Comparison of ENCODE assay signal across 8 mouse cellular contexts in genomic region chr4:117836204-117836767, GRCm38 (mm10). TPM values are rescaled to one million over a fixed set of nuclear protein-coding genes. Genes with fewer than 3 reads are reported as not detected.
DNase-seq lines count a peak whose midpoint lies in the region; ATAC-seq and TF ChIP-seq lines count a peak whose summit lies in the region.

No protein-coding gene starts in this region.

- peaks cover 62% of the 10 kb centered on the region for H3K4me1 ChIP-seq in G1E (ENCODE audit: insufficient read depth, low read depth, low read length)
- peaks cover 12% of the 10 kb centered on the region for H3K4me1 ChIP-seq in forebrain, embryonic 15.5 days
- peaks cover 15% of the 10 kb centered on the region for H3K4me1 ChIP-seq in lung, adult 2 months (ENCODE audit: control insufficient read depth, insufficient read depth, low read length)
- H3K4me1 ChIP-seq in neural tube, embryonic 15.5 days: peaks cover 21% of the 10 kb centered on the region

- peak; percentile 48 for ATAC-seq in G1E (ENCODE audit: extremely low read depth, insufficient number of reproducible peaks, low FRiP score, poor library complexity, severe bottlenecking)
- peak; percentile 93 for ATAC-seq in forebrain, embryonic 15.5 days (replicated peaks)
- peak; percentile 91 for ATAC-seq in neural tube, embryonic 15.5 days (ENCODE audit: low FRiP score)

- WGBS in forebrain, embryonic 15.5 days: 0% methylated on average over 48 of the region's 48 CpGs
- under 1% methylated on average over 43 of the region's 48 CpGs for WGBS in lung, adult 2 months
- under 1% methylated on average over 48 of the region's 48 CpGs for WGBS in neural tube, embryonic 15.5 days

- 0 out of 2 replicates have a peak, but pooled peaks have one; percentile 6 for TF ChIP-seq POLR2A in lung, adult 2 months (IDR thresholded peaks at IDR 0.05; ENCODE audit: borderline replicate concordance, extremely low read depth, low read depth, low read length)

- H3K27me3 ChIP-seq in G1E (ENCODE audit: insufficient read depth, low read length): peaks cover 25% of the 10 kb centered on the region
- H3K27me3 ChIP-seq in forebrain, embryonic 15.5 days: no peaks in the 10 kb centered on the region
- H3K27me3 ChIP-seq in neural tube, embryonic 15.5 days (replicated peaks): 0 out of 2 replicates have a peak, but pooled peaks cover 7% of the 10 kb centered on the region

- peak; percentile 88 for DNase-seq in G1E (ENCODE audit: low spot score)
- peak; percentile 89 for DNase-seq in cerebellum, adult 11-12 months
- peak; percentile 77 for DNase-seq in heart, postnatal 25 days (ENCODE audit: low spot score)
- DNase-seq in layer of hippocampus, adult 2 months (ENCODE audit: low spot score in 2 of 2): peak; percentile 83 to 84
- DNase-seq in lung, adult 2 months: peak; percentile 92
- peak; percentile 96 for DNase-seq in testis, postnatal 10 days (ENCODE audit: low spot score)

- peak overlapping the region; percentile 82 for H3K27ac ChIP-seq in forebrain, embryonic 15.5 days (replicated peaks)
- peak overlapping the region; percentile 95 for H3K27ac ChIP-seq in layer of hippocampus, adult 2 months
- peak overlapping the region; percentile 95 for H3K27ac ChIP-seq in neural tube, embryonic 15.5 days (replicated peaks)

- H3K9ac ChIP-seq in forebrain, embryonic 15.5 days (replicated peaks): peak overlapping the region; percentile 78
- H3K9ac ChIP-seq in neural tube, embryonic 15.5 days (replicated peaks): peak overlapping the region; percentile 87

- no peaks in the 10 kb centered on the region for H3K36me3 ChIP-seq in G1E (replicated peaks)
- H3K36me3 ChIP-seq in forebrain, embryonic 15.5 days: no peaks in the 10 kb centered on the region
- no peaks in the 10 kb centered on the region for H3K36me3 ChIP-seq in neural tube, embryonic 15.5 days

- TF ChIP-seq CTCF in G1E (IDR thresholded peaks at IDR 0.05; ENCODE audit: low read depth, low read length): no peak
- TF ChIP-seq CTCF in layer of hippocampus, adult 2 months (conservative IDR thresholded peaks at IDR 0.05): no peak
- TF ChIP-seq CTCF in lung, adult 2 months (IDR thresholded peaks at IDR 0.05; ENCODE audit: insufficient read depth, low read length): no peak

- intact Hi-C loops in heart, postnatal 25 days (cut with DNase I): no loop called here

- no peaks in the 10 kb centered on the region for H3K9me3 ChIP-seq in G1E (replicated peaks)
- H3K9me3 ChIP-seq in forebrain, embryonic 15.5 days: no peaks in the 10 kb centered on the region
- H3K9me3 ChIP-seq in neural tube, embryonic 15.5 days (replicated peaks): no peaks in the 10 kb centered on the region

- H3K4me2 ChIP-seq in forebrain, embryonic 15.5 days (replicated peaks): peak overlapping the region; percentile 99
- peak overlapping the region; percentile 87 for H3K4me2 ChIP-seq in neural tube, embryonic 15.5 days

- H3K4me3 ChIP-seq in G1E (ENCODE audit: low read depth, low read length): peak overlapping the region; percentile 74
- peak overlapping the region; percentile 66 for H3K4me3 ChIP-seq in forebrain, embryonic 15.5 days
- H3K4me3 ChIP-seq in layer of hippocampus, adult 2 months: peak overlapping the region; percentile 77
- H3K4me3 ChIP-seq in lung, adult 2 months (replicated peaks; ENCODE audit: extremely low read depth, low read depth, low read length): peak overlapping the region; percentile 81
- H3K4me3 ChIP-seq in neural tube, embryonic 15.5 days (replicated peaks): peak overlapping the region; percentile 87

RNA-seq across cellular contexts. Expression of gene Slc6a9, which starts 2.0 kb away (rescaled TPM):
- total RNA-seq in G1E (2014; fragmentation: Nextera tagmentation) (3.3 and 34.8 TPM in 2 replicates), G1E (2017) (0.70 and 1.3 TPM in 2 replicates)
- polyA plus RNA-seq in G1E (2012): 4.4 and 4.6 TPM in 2 replicates
- 9.0 and 11.3 TPM in 2 replicates for polyA plus RNA-seq in forebrain, embryonic 15.5 days (2015; fragmentation: Nextera tagmentation; extraction: Ambion mirVana)
- total RNA-seq in heart, postnatal 25 days (2021): 1 to 10 TPM; 2.6 to 2.7 TPM
- total RNA-seq in layer of hippocampus, adult 2 months (2021): 10 to 100 TPM; 32.2 to 33.2 TPM
- polyA plus RNA-seq in lung, adult 2 months (2012; rRNA removed): 77.6 and 84.6 TPM in 2 replicates
- polyA plus RNA-seq in neural tube, embryonic 15.5 days (2015; fragmentation: Nextera tagmentation; extraction: Ambion mirVana): 51.5 and 52.5 TPM in 2 replicates

RNA-seq across cellular contexts. Expression of gene Ccdc24, which starts 36.1 kb away (rescaled TPM):
- total RNA-seq in G1E (2014; fragmentation: Nextera tagmentation) (not detected in 2 replicates), G1E (2017) (0.52 TPM in 1 of 2 replicates, not detected in the other)
- polyA plus RNA-seq in G1E (2012): not detected in 2 replicates
- polyA plus RNA-seq in forebrain, embryonic 15.5 days (2015; fragmentation: Nextera tagmentation; extraction: Ambion mirVana): 1.1 and 1.7 TPM in 2 replicates
- under 1 TPM; 0.13 to 0.39 TPM for total RNA-seq in heart, postnatal 25 days (2021)
- total RNA-seq in layer of hippocampus, adult 2 months (2021): 1 to 10 TPM in 1 of 2 experiments, under 1 TPM in 1; 0.79 to 2.0 TPM
- 15.4 and 15.8 TPM in 2 replicates for polyA plus RNA-seq in lung, adult 2 months (2012; rRNA removed)
- polyA plus RNA-seq in neural tube, embryonic 15.5 days (2015; fragmentation: Nextera tagmentation; extraction: Ambion mirVana): 1.4 and 1.6 TPM in 2 replicates

RNA-seq across cellular contexts. Expression of gene B4galt2, which starts 47.0 kb away (rescaled TPM):
- total RNA-seq in G1E (2014; fragmentation: Nextera tagmentation) (not detected in 2 replicates), G1E (2017) (0.06 and 0.33 TPM in 2 replicates)
- polyA plus RNA-seq in G1E (2012): 0.11 and 0.63 TPM in 2 replicates
- 45.2 and 52.6 TPM in 2 replicates for polyA plus RNA-seq in forebrain, embryonic 15.5 days (2015; fragmentation: Nextera tagmentation; extraction: Ambion mirVana)
- total RNA-seq in heart, postnatal 25 days (2021): 1 to 10 TPM; 4.5 to 5.2 TPM
- total RNA-seq in layer of hippocampus, adult 2 months (2021): 10 to 100 TPM; 58.6 to 61.3 TPM
- 22.3 and 23.4 TPM in 2 replicates for polyA plus RNA-seq in lung, adult 2 months (2012; rRNA removed)
- 49.6 and 58.6 TPM in 2 replicates for polyA plus RNA-seq in neural tube, embryonic 15.5 days (2015; fragmentation: Nextera tagmentation; extraction: Ambion mirVana)

RNA-seq across cellular contexts. Expression of gene Atp6v0b, which starts 50.8 kb away (rescaled TPM):
- total RNA-seq in G1E (2014; fragmentation: Nextera tagmentation) (247 and 294 TPM in 2 replicates), G1E (2017) (219 and 225 TPM in 2 replicates)
- polyA plus RNA-seq in G1E (2012): 181 and 297 TPM in 2 replicates
- 460 and 461 TPM in 2 replicates for polyA plus RNA-seq in forebrain, embryonic 15.5 days (2015; fragmentation: Nextera tagmentation; extraction: Ambion mirVana)
- total RNA-seq in heart, postnatal 25 days (2021): 100 to 1,000 TPM; 111 to 127 TPM
- total RNA-seq in layer of hippocampus, adult 2 months (2021): 100 to 1,000 TPM; 411 to 424 TPM
- 452 and 484 TPM in 2 replicates for polyA plus RNA-seq in lung, adult 2 months (2012; rRNA removed)
- polyA plus RNA-seq in neural tube, embryonic 15.5 days (2015; fragmentation: Nextera tagmentation; extraction: Ambion mirVana): 544 and 626 TPM in 2 replicates

RNA-seq across cellular contexts. Expression of gene Dph2, which starts 55.5 kb away (rescaled TPM):
- total RNA-seq in G1E (2014; fragmentation: Nextera tagmentation) (8.4 and 10.0 TPM in 2 replicates), G1E (2017) (11.3 and 12.4 TPM in 2 replicates)
- 18.8 and 19.4 TPM in 2 replicates for polyA plus RNA-seq in G1E (2012)
- 26.8 and 29.4 TPM in 2 replicates for polyA plus RNA-seq in forebrain, embryonic 15.5 days (2015; fragmentation: Nextera tagmentation; extraction: Ambion mirVana)
- total RNA-seq in heart, postnatal 25 days (2021): 1 to 10 TPM; 3.2 to 4.4 TPM
- 10 to 100 TPM; 10.1 to 12.1 TPM for total RNA-seq in layer of hippocampus, adult 2 months (2021)
- 10.7 and 11.5 TPM in 2 replicates for polyA plus RNA-seq in lung, adult 2 months (2012; rRNA removed)
- 21.3 and 21.8 TPM in 2 replicates for polyA plus RNA-seq in neural tube, embryonic 15.5 days (2015; fragmentation: Nextera tagmentation; extraction: Ambion mirVana)

Comparison
In these comparisons a context has a peak if more than half of its experiments do, and no peak if none do; other contexts are left out.
1. Peak in every context shown above with its lines: DNase-seq, ATAC-seq, H3K4me3 ChIP-seq and H3K27ac ChIP-seq.
2. RNA of gene B4galt2, which starts 47.0 kb away (polyA plus RNA-seq): 49.6 to 58.6 TPM in neural tube, embryonic 15.5 days, 45.2 to 52.6 TPM in forebrain, embryonic 15.5 days and 22.3 to 23.4 TPM in lung, adult 2 months; 0.11 to 0.63 TPM in G1E; every median in the first group is over 10 times any median in the second.